Mouse (Mus musculus): ENCODE data around the gene Pnpla2.
"Not testable (repeated sequence)": the region's sequence is repeated elsewhere in the genome, so short reads cannot be mapped to it uniquely, and the experiment has no call there.

Gene Pnpla2

GRCm38 (mm10) chr7:141454967-141455551 is at the start of gene Pnpla2:
Gene Pnpla2, plus strand, starts transcription at chr7:141455198.
- peak; percentile 94 for DNase-seq

- no peak for DNase-seq
Measured at GRCm38 (mm10) chr7:141405466-141405865, 49.5 kb upstream of the Pnpla2 start.

- DNase-seq, result not testable (repeated sequence)
Measured at GRCm38 (mm10) chr7:141407670-141408069, 47.3 kb upstream of the Pnpla2 start.

- DNase-seq, result peak; percentile 91
Measured at GRCm38 (mm10) chr7:141408833-141409232, 46.2 kb upstream of the Pnpla2 start.

GRCm38 (mm10) chr7:141410631-141411030 is 44.4 kb upstream of the Pnpla2 start:
- no peak for DNase-seq

- DNase-seq, result no peak
Measured at GRCm38 (mm10) chr7:141411667-141412066, 43.3 kb upstream of the Pnpla2 start.

- DNase-seq, result peak; percentile 35
Measured at GRCm38 (mm10) chr7:141413331-141413730, 41.7 kb upstream of the Pnpla2 start.

- DNase-seq, result peak; percentile 99
Measured at GRCm38 (mm10) chr7:141413809-141414584, 41.0 kb upstream of the Pnpla2 start, which contains the start of gene Gatd1. Gene Gatd1, minus strand, starts transcription at chr7:141414136.

GRCm38 (mm10) chr7:141416144-141416841 is 38.7 kb upstream of the Pnpla2 start:
- DNase-seq, result no peak

GRCm38 (mm10) chr7:141417731-141418681 is 37.0 kb upstream of the Pnpla2 start:
- DNase-seq, result no peak

- DNase-seq, result no peak
Measured at GRCm38 (mm10) chr7:141418970-141419369, 36.0 kb upstream of the Pnpla2 start.

GRCm38 (mm10) chr7:141420030-141420702 is 34.8 kb upstream of the Pnpla2 start:
- DNase-seq, result no peak

- no peak for DNase-seq
Measured at GRCm38 (mm10) chr7:141423811-141424210, 31.2 kb upstream of the Pnpla2 start.

GRCm38 (mm10) chr7:141426948-141427730 is 27.9 kb upstream of the Pnpla2 start:
- DNase-seq, result no peak

GRCm38 (mm10) chr7:141428701-141429100 is 26.3 kb upstream of the Pnpla2 start:
- DNase-seq, result no peak

GRCm38 (mm10) chr7:141429310-141429709 is 25.7 kb upstream of the Pnpla2 start, which contains the start of gene Cend1:
Gene Cend1, minus strand, starts transcription at chr7:141429491.
- peak; percentile 90 for DNase-seq

GRCm38 (mm10) chr7:141429840-141430584 is 25.0 kb upstream of the Pnpla2 start:
- no peak for DNase-seq

- DNase-seq, result no peak
Measured at GRCm38 (mm10) chr7:141430585-141431240, 24.3 kb upstream of the Pnpla2 start.

GRCm38 (mm10) chr7:141431434-141432185 is 23.4 kb upstream of the Pnpla2 start:
- DNase-seq, result no peak

All from embryo, embryonic 11 days (tissue).